In genomic region chr5:65079881-65080280, GRCm38 (mm10) we compare ENCODE assay signal across 11 mouse cellular contexts. TPM values are rescaled to one million over a fixed set of nuclear protein-coding genes. Genes with fewer than 3 reads are reported as not detected.
DNase-seq lines count a peak whose midpoint lies in the region; ATAC-seq and TF ChIP-seq lines count a peak whose summit lies in the region.
"Had no signal": no experiment of that assay in that cellular context is flagged by ENCODE, and none has a peak within 500 bp of the region (broad histone marks: within the 10 kb centered on the region; RNA-seq: fewer than 3 reads in every experiment).

No protein-coding gene starts in this region.

- no peak overlapping the region; the same call in 1 of the 2 replicates for H3K4me3 ChIP-seq in heart, postnatal 0 days (ENCODE audit: low read depth, low read length)
- peak overlapping the region; percentile 10; the same call in 1 of the 2 replicates for H3K4me3 ChIP-seq in lung, postnatal 0 days (ENCODE audit: low read depth, low read length)
- H3K4me3 ChIP-seq: limb, embryonic 13.5 days; neural tube, embryonic 12.5 days had no signal

- H3K4me1 ChIP-seq in heart, postnatal 0 days (ENCODE audit: control insufficient read depth, insufficient read depth): no peaks in the 10 kb centered on the region
- H3K4me1 ChIP-seq in lung, postnatal 0 days (ENCODE audit: insufficient read depth, low read depth, low read length): no peaks in the 10 kb centered on the region
- H3K4me1 ChIP-seq: neural tube, embryonic 12.5 days had no signal

- H3K27ac ChIP-seq in heart, postnatal 0 days (ENCODE audit: low read depth): no peak overlapping the region
- no peak overlapping the region for H3K27ac ChIP-seq in lung, postnatal 0 days (ENCODE audit: low read length)
- H3K27ac ChIP-seq: limb, embryonic 13.5 days; neural tube, embryonic 12.5 days had no signal

- H3K36me3 ChIP-seq in heart, postnatal 0 days (replicated peaks; ENCODE audit: control insufficient read depth, insufficient read depth, low read length): no peaks in the 10 kb centered on the region
- H3K36me3 ChIP-seq in lung, postnatal 0 days (ENCODE audit: insufficient read depth, low read length): no peaks in the 10 kb centered on the region
- H3K36me3 ChIP-seq: limb, embryonic 13.5 days; neural tube, embryonic 12.5 days had no signal

- TF ChIP-seq EP300 in heart, postnatal 0 days (IDR thresholded peaks at IDR 0.05; ENCODE audit: low read depth): no peak
- TF ChIP-seq EP300 in lung, postnatal 0 days (IDR thresholded peaks at IDR 0.05): no peak

- TF ChIP-seq CTCF in heart, postnatal 0 days (IDR thresholded peaks at IDR 0.05; ENCODE audit: low read depth): no peak
- no peak for TF ChIP-seq CTCF in lung, postnatal 0 days (IDR thresholded peaks at IDR 0.05)

- no peak for ATAC-seq in heart, postnatal 0 days (ENCODE audit: insufficient read depth, low read depth)
- ATAC-seq in lung, postnatal 0 days: no peak
- ATAC-seq: Patski had no signal

- no peaks in the 10 kb centered on the region for H3K27me3 ChIP-seq in heart, postnatal 0 days (ENCODE audit: control insufficient read depth, insufficient read depth, low read length)
- no peaks in the 10 kb centered on the region for H3K27me3 ChIP-seq in lung, postnatal 0 days (replicated peaks; ENCODE audit: insufficient read depth, low read length)
- H3K27me3 ChIP-seq: limb, embryonic 13.5 days; neural tube, embryonic 12.5 days had no signal

- no peaks in the 10 kb centered on the region for H3K9me3 ChIP-seq in heart, postnatal 0 days (replicated peaks; ENCODE audit: control insufficient read depth, low read length)
- no peaks in the 10 kb centered on the region for H3K9me3 ChIP-seq in lung, postnatal 0 days (ENCODE audit: low read length)
- H3K9me3 ChIP-seq: limb, embryonic 13.5 days; neural tube, embryonic 12.5 days had no signal

- H3K4me2 ChIP-seq in heart, postnatal 0 days (ENCODE audit: low read depth, low read length): peak overlapping the region; percentile 21
- H3K4me2 ChIP-seq in lung, postnatal 0 days (replicated peaks; ENCODE audit: low read depth, low read length): peak overlapping the region; percentile 0; the same call in 1 of the 2 replicates
- H3K4me2 ChIP-seq: limb, embryonic 13.5 days; neural tube, embryonic 12.5 days had no signal

- DNase-seq in adrenal gland, adult 2 months: peak; percentile 33
- DNase-seq in adrenal gland, adult 18-20 months (ENCODE audit: low spot score in 2 of 2): no peak
- DNase-seq in layer of hippocampus, adult 11-12 months (ENCODE audit: low spot score): peak; percentile 29
- DNase-seq in layer of hippocampus, adult 9-11 months: no peak
- no peak for DNase-seq in heart, postnatal 0 days (ENCODE audit: low spot score)
- DNase-seq in lung, postnatal 0 days (ENCODE audit: low spot score): peak; percentile 52
- no peak for DNase-seq in natural killer cell, adult 2 months (ENCODE audit: low spot score in 2 of 2)
- no peak for DNase-seq in embryo, embryonic 10.5 days (ENCODE audit: low spot score)

- WGBS in heart, postnatal 0 days: 59% methylated on average over 9 of the region's 9 CpGs
- 16% methylated on average over 9 of the region's 9 CpGs for WGBS in lung, postnatal 0 days

- H3K9ac ChIP-seq in heart, postnatal 0 days (replicated peaks; ENCODE audit: low read depth, low read length): no peak overlapping the region
- no peak overlapping the region for H3K9ac ChIP-seq in lung, postnatal 0 days (replicated peaks; ENCODE audit: low read depth)
- H3K9ac ChIP-seq: limb, embryonic 13.5 days; neural tube, embryonic 12.5 days had no signal

RNA-seq across cellular contexts. Expression of gene Tmem156, which starts 12.1 kb away (rescaled TPM):
- total RNA-seq in adrenal gland, adult 2 months (2021): under 1 TPM; 0.37 to 0.38 TPM
- not detected in 2 replicates for polyA plus RNA-seq in adrenal gland, adult 2 months (2012; rRNA removed)
- under 1 TPM; 0.38 to 0.43 TPM for total RNA-seq in adrenal gland, adult 18-20 months (2021)
- not detected in 2 replicates for total RNA-seq in heart, postnatal 0 days (2014; rRNA removed; ENCODE audit: low replicate concordance)
- 0.16 and 0.19 TPM in 2 replicates for polyA plus RNA-seq in heart, postnatal 0 days (2015; fragmentation: Nextera tagmentation; extraction: Ambion mirVana)
- polyA plus RNA-seq in lung, postnatal 0 days (2015; fragmentation: Nextera tagmentation; extraction: Ambion mirVana): 1.9 TPM in 2 replicates
- polyA plus RNA-seq: Patski had no signal

RNA-seq across cellular contexts. Expression of gene Klhl5, which starts 27.5 kb away (rescaled TPM):
- 10 to 100 TPM; 48.6 to 63.2 TPM for total RNA-seq in adrenal gland, adult 2 months (2021)
- polyA plus RNA-seq in adrenal gland, adult 2 months (2012; rRNA removed): 31.4 and 36.7 TPM in 2 replicates
- total RNA-seq in adrenal gland, adult 18-20 months (2021): 10 to 100 TPM; 44.1 to 47.7 TPM
- 7.9 and 10.0 TPM in 2 replicates for total RNA-seq in heart, postnatal 0 days (2014; rRNA removed; ENCODE audit: low replicate concordance)
- 9.7 and 10.1 TPM in 2 replicates for polyA plus RNA-seq in heart, postnatal 0 days (2015; fragmentation: Nextera tagmentation; extraction: Ambion mirVana)
- polyA plus RNA-seq in lung, postnatal 0 days (2015; fragmentation: Nextera tagmentation; extraction: Ambion mirVana): 69.3 and 72.0 TPM in 2 replicates

Comparison
In these comparisons a context has a peak if more than half of its experiments do, and no peak if none do; other contexts are left out.
1. DNase-seq: peak in adrenal gland, adult 2 months (single experiment), layer of hippocampus, adult 11-12 months (single experiment) and lung, postnatal 0 days (single experiment); none in adrenal gland, adult 18-20 months (0 of 2), layer of hippocampus, adult 9-11 months (single experiment), heart, postnatal 0 days (single experiment), natural killer cell, adult 2 months (0 of 2) and embryo, embryonic 10.5 days (single experiment).